Mouse (Mus musculus): ENCODE results near the gene Vangl1. TPM values are rescaled to one million over a fixed set of nuclear protein-coding genes. Genes with fewer than 3 reads are reported as not detected.

The Vangl1 gene
- polyA plus RNA-seq, 2 experiments: 22.7 to 24.7 TPM

GRCm38 (mm10) chr3:102199226-102199625 lies 5.3 kb downstream of the Vangl1 start:
- Histone ChIP-seq H3K27ac (replicated peaks; ENCODE audit: low read depth, low read length) (no peak overlapping the region), H3K9ac (ENCODE audit: low read depth, low read length, severe bottlenecking) (no peak overlapping the region), H3K4me1 (ENCODE audit: control insufficient read depth, insufficient read depth, low read length) (peaks cover 40% of the 10 kb centered on the region), H3K4me3 (replicated peaks; ENCODE audit: low read length) (no peak overlapping the region), H3K27me3 (ENCODE audit: control insufficient read depth, insufficient read depth, low read length) (no peaks in the 10 kb centered on the region), H3K4me2 (replicated peaks; ENCODE audit: low read depth, low read length, severe bottlenecking) (no peak overlapping the region), H3K36me3 (ENCODE audit: control insufficient read depth, insufficient read depth, low read length) (peaks cover 13% of the 10 kb centered on the region), H3K9me3 (ENCODE audit: control insufficient read depth, low read length) (no peaks in the 10 kb centered on the region)
- no peak for TF ChIP-seq POLR2A (IDR thresholded peaks at IDR 0.05; ENCODE audit: borderline replicate concordance, extremely low read depth, insufficient read depth, insufficient read length)
- DNase-seq (ENCODE audit: low spot score): no peak
- 63% methylated on average over 4 of the region's 4 CpGs for WGBS
- no peak for ATAC-seq (ENCODE audit: low FRiP score, low read depth)

- ATAC-seq (ENCODE audit: low FRiP score, low read depth) (no peak), DNase-seq (ENCODE audit: low spot score) (no peak)
- no peak for TF ChIP-seq POLR2A (IDR thresholded peaks at IDR 0.05; ENCODE audit: borderline replicate concordance, extremely low read depth, insufficient read depth, insufficient read length)
- Histone ChIP-seq H3K4me3 (replicated peaks; ENCODE audit: low read length) (no peak overlapping the region), H3K27me3 (ENCODE audit: control insufficient read depth, insufficient read depth, low read length) (no peaks in the 10 kb centered on the region), H3K9ac (ENCODE audit: low read depth, low read length, severe bottlenecking) (no peak overlapping the region), H3K27ac (replicated peaks; ENCODE audit: low read depth, low read length) (no peak overlapping the region), H3K9me3 (ENCODE audit: control insufficient read depth, low read length) (no peaks in the 10 kb centered on the region), H3K4me2 (replicated peaks; ENCODE audit: low read depth, low read length, severe bottlenecking) (no peak overlapping the region), H3K36me3 (ENCODE audit: control insufficient read depth, insufficient read depth, low read length) (peaks cover 13% of the 10 kb centered on the region), H3K4me1 (ENCODE audit: control insufficient read depth, insufficient read depth, low read length) (peaks cover 48% of the 10 kb centered on the region)
- 47% methylated on average over 6 of the region's 6 CpGs for WGBS
These were observed 6.0 kb downstream of the Vangl1 start for GRCm38 (mm10) chr3:102198446-102198845.

- no peak for ATAC-seq (ENCODE audit: low FRiP score, low read depth)
- Histone ChIP-seq H3K4me3 (replicated peaks; ENCODE audit: low read length) (no peak overlapping the region), H3K27me3 (ENCODE audit: control insufficient read depth, insufficient read depth, low read length) (no peaks in the 10 kb centered on the region), H3K4me2 (replicated peaks; ENCODE audit: low read depth, low read length, severe bottlenecking) (no peak overlapping the region), H3K36me3 (ENCODE audit: control insufficient read depth, insufficient read depth, low read length) (peaks cover 13% of the 10 kb centered on the region), H3K27ac (replicated peaks; ENCODE audit: low read depth, low read length) (no peak overlapping the region), H3K9ac (ENCODE audit: low read depth, low read length, severe bottlenecking) (no peak overlapping the region), H3K9me3 (ENCODE audit: control insufficient read depth, low read length) (no peaks in the 10 kb centered on the region), H3K4me1 (ENCODE audit: control insufficient read depth, insufficient read depth, low read length) (peaks cover 50% of the 10 kb centered on the region)
- TF ChIP-seq POLR2A (IDR thresholded peaks at IDR 0.05; ENCODE audit: borderline replicate concordance, extremely low read depth, insufficient read depth, insufficient read length): no peak
- no peak for DNase-seq (ENCODE audit: low spot score)
- WGBS: 9% methylated on average over 5 of the region's 5 CpGs
These were observed 6.7 kb downstream of the Vangl1 start for GRCm38 (mm10) chr3:102197746-102198145.

- Histone ChIP-seq H3K9me3 (ENCODE audit: control insufficient read depth, low read length) (no peaks in the 10 kb centered on the region), H3K27ac (replicated peaks; ENCODE audit: low read depth, low read length) (no peak overlapping the region), H3K4me1 (ENCODE audit: control insufficient read depth, insufficient read depth, low read length) (peaks cover 52% of the 10 kb centered on the region), H3K27me3 (ENCODE audit: control insufficient read depth, insufficient read depth, low read length) (no peaks in the 10 kb centered on the region), H3K9ac (ENCODE audit: low read depth, low read length, severe bottlenecking) (no peak overlapping the region), H3K4me3 (replicated peaks; ENCODE audit: low read length) (no peak overlapping the region), H3K36me3 (ENCODE audit: control insufficient read depth, insufficient read depth, low read length) (peaks cover 13% of the 10 kb centered on the region), H3K4me2 (replicated peaks; ENCODE audit: low read depth, low read length, severe bottlenecking) (no peak overlapping the region)
- no peak for DNase-seq (ENCODE audit: low spot score)
- no peak for ATAC-seq (ENCODE audit: low FRiP score, low read depth)
- 76% methylated on average over 5 of the region's 5 CpGs for WGBS
- no peak for TF ChIP-seq POLR2A (IDR thresholded peaks at IDR 0.05; ENCODE audit: borderline replicate concordance, extremely low read depth, insufficient read depth, insufficient read length)
These were observed 7.3 kb downstream of the Vangl1 start for GRCm38 (mm10) chr3:102197152-102197551.

GRCm38 (mm10) chr3:102196166-102196565 lies 8.3 kb downstream of the Vangl1 start:
- no peak for ATAC-seq (ENCODE audit: low FRiP score, low read depth)
- Histone ChIP-seq H3K4me1 (ENCODE audit: control insufficient read depth, insufficient read depth, low read length) (peaks cover 56% of the 10 kb centered on the region), H3K36me3 (ENCODE audit: control insufficient read depth, insufficient read depth, low read length) (peaks cover 13% of the 10 kb centered on the region), H3K4me2 (replicated peaks; ENCODE audit: low read depth, low read length, severe bottlenecking) (no peak overlapping the region), H3K9me3 (ENCODE audit: control insufficient read depth, low read length) (no peaks in the 10 kb centered on the region), H3K4me3 (replicated peaks; ENCODE audit: low read length) (no peak overlapping the region), H3K27ac (replicated peaks; ENCODE audit: low read depth, low read length) (no peak overlapping the region), H3K9ac (ENCODE audit: low read depth, low read length, severe bottlenecking) (no peak overlapping the region), H3K27me3 (ENCODE audit: control insufficient read depth, insufficient read depth, low read length) (no peaks in the 10 kb centered on the region)
- no peak for TF ChIP-seq POLR2A (IDR thresholded peaks at IDR 0.05; ENCODE audit: borderline replicate concordance, extremely low read depth, insufficient read depth, insufficient read length)
- 74% methylated on average over 9 of the region's 9 CpGs for WGBS
- no peak for DNase-seq (ENCODE audit: low spot score)

- no peak for ATAC-seq (ENCODE audit: low FRiP score, low read depth)
These were observed 8.7 kb downstream of the Vangl1 start for GRCm38 (mm10) chr3:102195762-102196161.

More at GRCm38 (mm10) chr3:102195762-102196161, 8.7 kb downstream of the Vangl1 start:
- Histone ChIP-seq H3K27ac (replicated peaks; ENCODE audit: low read depth, low read length) (no peak overlapping the region), H3K4me3 (replicated peaks; ENCODE audit: low read length) (no peak overlapping the region), H3K4me2 (replicated peaks; ENCODE audit: low read depth, low read length, severe bottlenecking) (no peak overlapping the region), H3K27me3 (ENCODE audit: control insufficient read depth, insufficient read depth, low read length) (no peaks in the 10 kb centered on the region), H3K9ac (ENCODE audit: low read depth, low read length, severe bottlenecking) (no peak overlapping the region), H3K4me1 (ENCODE audit: control insufficient read depth, insufficient read depth, low read length) (peaks cover 56% of the 10 kb centered on the region), H3K36me3 (ENCODE audit: control insufficient read depth, insufficient read depth, low read length) (peaks cover 13% of the 10 kb centered on the region), H3K9me3 (ENCODE audit: control insufficient read depth, low read length) (no peaks in the 10 kb centered on the region)
- WGBS: 38% methylated on average over 2 of the region's 2 CpGs
- no peak for TF ChIP-seq POLR2A (IDR thresholded peaks at IDR 0.05; ENCODE audit: borderline replicate concordance, extremely low read depth, insufficient read depth, insufficient read length)
- DNase-seq (ENCODE audit: low spot score): no peak
